Mouse (Mus musculus): ENCODE results near the gene Pik3ap1.

DNA sequence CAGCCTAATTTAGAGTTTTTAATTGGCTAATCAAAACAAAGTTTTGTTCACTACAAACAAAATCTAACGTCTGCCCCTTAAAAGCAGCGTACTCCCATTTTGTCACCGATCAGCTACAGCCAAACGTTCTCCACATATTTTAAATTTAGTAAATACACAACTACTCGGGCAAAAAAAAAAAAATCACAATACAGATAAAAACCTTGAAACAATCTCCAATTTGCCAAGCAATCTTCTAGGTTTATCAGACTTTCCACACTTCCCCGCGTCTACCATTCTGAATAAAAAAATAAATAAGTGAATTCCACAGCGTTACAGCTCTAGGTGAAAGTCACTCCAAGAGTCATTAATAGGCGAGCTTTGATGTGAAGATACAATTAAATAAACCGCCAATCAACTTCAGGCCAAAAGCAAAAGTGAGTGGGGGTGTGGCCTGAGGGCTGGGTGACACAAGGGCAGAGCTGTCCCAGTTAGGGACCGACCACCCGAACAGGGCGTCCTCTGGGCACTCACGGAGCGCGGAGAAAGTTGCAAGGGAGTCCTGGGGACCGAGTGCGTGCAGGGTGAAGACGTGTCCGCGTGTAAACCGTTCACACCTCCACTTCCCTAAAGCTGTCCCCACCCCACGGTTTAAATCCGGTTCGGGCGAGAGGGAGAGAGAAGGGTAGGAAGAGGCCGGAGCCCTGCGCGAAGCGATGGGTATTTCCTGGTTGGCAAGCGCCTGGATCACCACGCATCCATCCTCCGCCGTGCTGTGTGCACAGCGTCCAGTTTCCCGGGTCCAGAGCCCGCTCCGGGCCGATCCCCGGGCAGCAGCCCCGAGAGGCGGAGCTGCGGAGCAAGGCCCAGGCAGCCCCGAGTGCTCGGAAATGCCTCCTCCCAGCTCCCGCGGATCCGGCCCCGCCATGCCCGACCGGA lies 121.9 kb downstream of the Pik3ap1 start:
- TF ChIP-seq EP300 (IDR thresholded peaks at IDR 0.05; ENCODE audit: insufficient read depth, low read depth, low read length) = no peak
- no peak for TF ChIP-seq POLR2A (IDR thresholded peaks at IDR 0.05; ENCODE audit: insufficient read depth, low read length)
- TF ChIP-seq CTCF (IDR thresholded peaks at IDR 0.05; ENCODE audit: low read depth, low read length) = no peak

Data from ES-Bruce4 (cell line).